Mouse (Mus musculus): ENCODE measurements around the gene Gtf2h5. TPM values are rescaled to one million over a fixed set of nuclear protein-coding genes. Genes with fewer than 3 reads are reported as not detected.

Gene Gtf2h5
- polyA plus RNA-seq, 2 experiments: 73.0 to 176 TPM

DNA sequence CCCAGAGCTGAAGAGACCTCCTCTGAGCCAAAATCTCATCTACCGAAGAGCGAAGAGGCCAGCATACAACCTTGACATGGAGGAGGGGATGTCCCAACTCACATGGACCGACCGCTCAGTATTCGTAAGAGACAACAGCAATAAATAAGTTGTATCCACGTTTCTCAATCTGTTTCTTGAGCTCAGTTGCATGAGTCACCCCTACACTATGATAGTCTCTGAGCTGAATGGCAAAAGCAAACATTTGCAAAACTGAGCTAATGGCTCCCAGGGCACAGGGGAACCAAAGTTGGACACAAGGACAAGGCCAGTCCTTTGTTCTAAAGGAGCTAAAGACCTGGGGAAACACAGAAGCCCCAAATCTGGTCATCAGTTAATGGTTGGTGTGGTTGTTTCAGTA lies 9.7 kb upstream of the Gtf2h5 start:
- H3K4me2 ChIP-seq (replicated peaks; ENCODE audit: low read depth, low read length, severe bottlenecking): no peak overlapping the region
- no peak overlapping the region for H3K27ac ChIP-seq (replicated peaks; ENCODE audit: low read depth, low read length)
- no peaks in the 10 kb centered on the region for H3K9me3 ChIP-seq (ENCODE audit: control insufficient read depth, low read length)
- DNase-seq (ENCODE audit: low spot score): no peak
- no peaks in the 10 kb centered on the region for H3K4me1 ChIP-seq (ENCODE audit: control insufficient read depth, insufficient read depth, low read length)
- no peak for ATAC-seq (ENCODE audit: low FRiP score, low read depth)
- WGBS: 90% methylated on average over 6 of the region's 6 CpGs
- no peak for TF ChIP-seq POLR2A (IDR thresholded peaks at IDR 0.05; ENCODE audit: borderline replicate concordance, extremely low read depth, insufficient read depth, insufficient read length)
- no peak overlapping the region for H3K4me3 ChIP-seq (replicated peaks; ENCODE audit: low read length)
- no peak overlapping the region for H3K9ac ChIP-seq (ENCODE audit: low read depth, low read length, severe bottlenecking)
- no peaks in the 10 kb centered on the region for H3K27me3 ChIP-seq (ENCODE audit: control insufficient read depth, insufficient read depth, low read length)
- peaks cover 46% of the 10 kb centered on the region for H3K36me3 ChIP-seq (ENCODE audit: control insufficient read depth, insufficient read depth, low read length)

GRCm38 (mm10) chr17:6073405-6073804 lies 6.2 kb upstream of the Gtf2h5 start:
- H3K4me2 ChIP-seq (replicated peaks; ENCODE audit: low read depth, low read length, severe bottlenecking): no peak overlapping the region
- no peak for DNase-seq (ENCODE audit: low spot score)
- H3K9ac ChIP-seq (ENCODE audit: low read depth, low read length, severe bottlenecking): no peak overlapping the region
- H3K4me3 ChIP-seq (replicated peaks; ENCODE audit: low read length): no peak overlapping the region
- ATAC-seq (ENCODE audit: low FRiP score, low read depth): no peak
- no peaks in the 10 kb centered on the region for H3K9me3 ChIP-seq (ENCODE audit: control insufficient read depth, low read length)
- H3K4me1 ChIP-seq (ENCODE audit: control insufficient read depth, insufficient read depth, low read length): no peaks in the 10 kb centered on the region; the same call in 1 of the 2 replicates
- no peak overlapping the region for H3K27ac ChIP-seq (replicated peaks; ENCODE audit: low read depth, low read length)
- 28% methylated on average over 7 of the region's 7 CpGs for WGBS
- TF ChIP-seq POLR2A (IDR thresholded peaks at IDR 0.05; ENCODE audit: borderline replicate concordance, extremely low read depth, insufficient read depth, insufficient read length): no peak
- peaks cover 28% of the 10 kb centered on the region for H3K36me3 ChIP-seq (ENCODE audit: control insufficient read depth, insufficient read depth, low read length)
- no peaks in the 10 kb centered on the region for H3K27me3 ChIP-seq (ENCODE audit: control insufficient read depth, insufficient read depth, low read length)

DNA sequence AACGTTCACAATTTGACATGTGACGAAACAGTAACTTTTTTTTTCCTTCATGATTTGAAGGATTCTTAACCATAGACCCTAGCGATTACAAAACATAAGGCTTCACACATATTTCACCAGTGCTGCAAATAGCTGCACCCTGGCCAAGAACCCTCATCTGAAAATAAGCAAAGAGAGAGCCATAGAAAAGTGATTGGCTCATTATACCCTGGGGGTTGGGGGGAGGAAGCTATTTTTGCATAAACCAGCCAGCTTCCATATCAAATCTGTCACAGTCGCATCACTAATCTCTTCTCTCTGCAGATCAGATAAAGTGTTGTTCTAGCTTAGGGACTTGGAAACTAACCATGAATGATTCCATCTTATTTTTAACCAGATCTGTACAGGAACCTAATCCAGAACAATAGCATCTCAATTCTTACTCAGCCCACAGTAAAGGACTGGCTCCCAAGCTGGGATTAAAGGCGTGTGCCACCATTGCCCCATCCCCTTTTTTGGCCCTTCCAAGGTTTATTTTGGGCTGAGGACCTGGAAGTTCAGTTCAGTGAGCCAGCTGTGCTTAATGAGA lies 3.8 kb downstream of the Gtf2h5 start:
- no peaks in the 10 kb centered on the region for H3K27me3 ChIP-seq (ENCODE audit: control insufficient read depth, insufficient read depth, low read length)
- no peak overlapping the region for H3K4me2 ChIP-seq (replicated peaks; ENCODE audit: low read depth, low read length, severe bottlenecking)
- H3K4me3 ChIP-seq (replicated peaks; ENCODE audit: low read length): no peak overlapping the region
- no peak overlapping the region for H3K27ac ChIP-seq (replicated peaks; ENCODE audit: low read depth, low read length)
- WGBS: 91% methylated on average over 5 of the region's 5 CpGs
- ATAC-seq (ENCODE audit: low FRiP score, low read depth) (no peak), DNase-seq (ENCODE audit: low spot score) (no peak)
- peaks cover 6% of the 10 kb centered on the region for H3K4me1 ChIP-seq (ENCODE audit: control insufficient read depth, insufficient read depth, low read length)
- H3K9me3 ChIP-seq (ENCODE audit: control insufficient read depth, low read length): no peaks in the 10 kb centered on the region
- no peak overlapping the region for H3K9ac ChIP-seq (ENCODE audit: low read depth, low read length, severe bottlenecking)
- peaks cover 39% of the 10 kb centered on the region for H3K36me3 ChIP-seq (ENCODE audit: control insufficient read depth, insufficient read depth, low read length)
- TF ChIP-seq POLR2A (IDR thresholded peaks at IDR 0.05; ENCODE audit: borderline replicate concordance, extremely low read depth, insufficient read depth, insufficient read length): no peak

DNA sequence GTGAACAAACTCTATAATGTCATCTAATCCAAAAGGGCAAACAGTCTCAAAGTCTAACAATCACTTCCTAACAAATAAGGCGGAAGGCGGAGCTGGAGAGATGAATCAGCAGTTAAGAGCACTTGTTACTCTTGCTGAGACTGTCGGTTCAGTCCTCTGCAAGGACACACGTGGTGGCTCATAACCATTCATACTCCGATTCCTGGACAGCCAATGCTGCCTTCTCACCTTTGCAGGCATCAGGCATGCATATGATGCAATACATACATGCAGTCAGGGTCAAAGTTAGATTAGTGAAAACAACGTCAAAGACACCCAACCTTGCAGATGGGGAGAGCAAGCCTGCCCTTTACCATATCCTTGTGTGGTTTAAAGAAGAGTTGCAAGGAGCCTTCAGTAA lies 12.0 kb downstream of the Gtf2h5 start:
- no peak for TF ChIP-seq POLR2A (IDR thresholded peaks at IDR 0.05; ENCODE audit: borderline replicate concordance, extremely low read depth, insufficient read depth, insufficient read length)
- no peak for ATAC-seq (ENCODE audit: low FRiP score, low read depth)
- 91% methylated on average over 6 of the region's 6 CpGs for WGBS
- Histone ChIP-seq H3K9ac (ENCODE audit: low read depth, low read length, severe bottlenecking) (no peak overlapping the region), H3K36me3 (ENCODE audit: control insufficient read depth, insufficient read depth, low read length) (peaks cover 7% of the 10 kb centered on the region), H3K4me3 (replicated peaks; ENCODE audit: low read length) (no peak overlapping the region), H3K9me3 (ENCODE audit: control insufficient read depth, low read length) (no peaks in the 10 kb centered on the region), H3K27ac (replicated peaks; ENCODE audit: low read depth, low read length) (no peak overlapping the region), H3K4me2 (replicated peaks; ENCODE audit: low read depth, low read length, severe bottlenecking) (no peak overlapping the region), H3K27me3 (ENCODE audit: control insufficient read depth, insufficient read depth, low read length) (no peaks in the 10 kb centered on the region), H3K4me1 (ENCODE audit: control insufficient read depth, insufficient read depth, low read length) (no peaks in the 10 kb centered on the region)
- no peak for DNase-seq (ENCODE audit: low spot score)

GRCm38 (mm10) chr17:6095579-6095978 lies 16.0 kb downstream of the Gtf2h5 start:
- Histone ChIP-seq H3K9me3 (ENCODE audit: control insufficient read depth, low read length) (no peaks in the 10 kb centered on the region), H3K27ac (replicated peaks; ENCODE audit: low read depth, low read length) (no peak overlapping the region), H3K27me3 (ENCODE audit: control insufficient read depth, insufficient read depth, low read length) (no peaks in the 10 kb centered on the region), H3K9ac (ENCODE audit: low read depth, low read length, severe bottlenecking) (no peak overlapping the region), H3K4me3 (replicated peaks; ENCODE audit: low read length) (no peak overlapping the region), H3K36me3 (ENCODE audit: control insufficient read depth, insufficient read depth, low read length) (no peaks in the 10 kb centered on the region; the same call in 1 of the 2 replicates), H3K4me1 (ENCODE audit: control insufficient read depth, insufficient read depth, low read length) (no peaks in the 10 kb centered on the region), H3K4me2 (replicated peaks; ENCODE audit: low read depth, low read length, severe bottlenecking) (no peak overlapping the region)
- no peak for DNase-seq (ENCODE audit: low spot score)
- no peak for ATAC-seq (ENCODE audit: low FRiP score, low read depth)
- TF ChIP-seq POLR2A (IDR thresholded peaks at IDR 0.05; ENCODE audit: borderline replicate concordance, extremely low read depth, insufficient read depth, insufficient read length): no peak

- no peak overlapping the region for H3K9ac ChIP-seq (ENCODE audit: low read depth, low read length, severe bottlenecking)
- no peak for DNase-seq (ENCODE audit: low spot score)
- no peak for TF ChIP-seq POLR2A (IDR thresholded peaks at IDR 0.05; ENCODE audit: borderline replicate concordance, extremely low read depth, insufficient read depth, insufficient read length)
- H3K36me3 ChIP-seq (ENCODE audit: control insufficient read depth, insufficient read depth, low read length): no peaks in the 10 kb centered on the region
- H3K4me1 ChIP-seq (ENCODE audit: control insufficient read depth, insufficient read depth, low read length): no peaks in the 10 kb centered on the region
- WGBS: 28% methylated on average over 4 of the region's 4 CpGs
- no peak overlapping the region for H3K4me3 ChIP-seq (replicated peaks; ENCODE audit: low read length)
- H3K27me3 ChIP-seq (ENCODE audit: control insufficient read depth, insufficient read depth, low read length): no peaks in the 10 kb centered on the region
- H3K27ac ChIP-seq (replicated peaks; ENCODE audit: low read depth, low read length): no peak overlapping the region
- no peaks in the 10 kb centered on the region for H3K9me3 ChIP-seq (ENCODE audit: control insufficient read depth, low read length)
- no peak overlapping the region for H3K4me2 ChIP-seq (replicated peaks; ENCODE audit: low read depth, low read length, severe bottlenecking)
- no peak; the same call in 1 of the 2 replicates for ATAC-seq (ENCODE audit: low FRiP score, low read depth)
Observed at GRCm38 (mm10) chr17:6097884-6098283, 18.3 kb downstream of the Gtf2h5 start.
